Mouse (Mus musculus): ENCODE measurements around the gene Itprid2. TPM values are rescaled to one million over a fixed set of nuclear protein-coding genes. Genes with fewer than 3 reads are reported as not detected.

Itprid2 gene
- total RNA-seq, 2 experiments from 2014 or later, result 32.3 to 39.3 TPM

GRCm38 (mm10) chr2:79646237-79646688 lies 11.1 kb downstream of the Itprid2 start:
- peak; percentile 27 to 34 for DNase-seq (ENCODE audit: low spot score in 2 of 2)
- intact Hi-C loops (cut with DNase I), result loop anchor here (1.0 kb wide), 1 partner anchor 135 kb away; no protein-coding TSS in a partner anchor

GRCm38 (mm10) chr2:79647094-79647493 lies 11.9 kb downstream of the Itprid2 start:
- intact Hi-C loops (cut with DNase I), result no loop called here

GRCm38 (mm10) chr2:79647728-79648127 lies 12.6 kb downstream of the Itprid2 start:
- DNase-seq (ENCODE audit: low spot score in 2 of 2), result no peak
- intact Hi-C loops (cut with DNase I), result no loop called here

More at GRCm38 (mm10) chr2:79647094-79647493, 11.9 kb downstream of the Itprid2 start:
- no peak for DNase-seq (ENCODE audit: low spot score in 2 of 2)

GRCm38 (mm10) chr2:79651185-79651584 lies 16.0 kb downstream of the Itprid2 start:
- intact Hi-C loops (cut with DNase I), result no loop called here
- DNase-seq (ENCODE audit: low spot score in 2 of 2), result no peak

- intact Hi-C loops (cut with DNase I), result no loop called here
- no peak for DNase-seq (ENCODE audit: low spot score in 2 of 2)
These were observed 16.5 kb downstream of the Itprid2 start for GRCm38 (mm10) chr2:79651701-79652100.

GRCm38 (mm10) chr2:79652502-79652901 lies 17.4 kb downstream of the Itprid2 start:
- no peak for DNase-seq (ENCODE audit: low spot score in 2 of 2)
- intact Hi-C loops (cut with DNase I), result no loop called here

DNA sequence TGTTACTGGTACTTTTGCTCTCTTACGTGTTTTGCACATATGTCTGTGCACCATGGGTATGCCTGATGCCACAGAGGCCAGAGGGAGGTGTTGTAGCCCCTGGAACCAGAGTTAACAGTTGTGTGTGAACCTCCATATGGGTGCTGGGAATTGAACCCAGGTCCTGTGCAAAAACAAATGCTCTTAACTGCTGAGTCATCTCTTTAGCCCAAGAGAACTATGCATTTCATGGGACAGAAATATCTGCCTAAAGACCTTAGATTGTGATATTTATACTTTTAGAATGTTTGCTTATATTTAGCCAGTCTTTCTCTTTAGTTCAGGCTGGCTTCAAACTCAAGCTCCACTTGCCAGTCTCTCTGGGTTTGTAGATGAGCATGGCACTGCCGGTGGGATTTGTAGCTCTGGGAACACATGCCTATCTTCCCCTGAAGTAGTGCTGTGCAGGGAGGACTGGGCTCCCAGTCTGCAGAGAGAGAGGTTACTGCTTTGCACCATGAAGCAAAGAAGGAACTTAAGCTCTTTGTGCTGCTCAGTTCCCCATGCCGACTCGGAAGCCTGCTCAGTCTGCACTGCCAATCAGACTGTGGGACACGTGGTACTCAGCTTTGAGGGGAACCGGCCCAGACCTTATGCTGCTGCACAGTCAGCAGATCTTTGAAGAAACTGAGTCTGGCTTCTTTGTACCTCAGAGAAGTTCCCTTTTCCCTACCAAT lies 18.1 kb downstream of the Itprid2 start:
- intact Hi-C loops (cut with DNase I), result no loop called here
- DNase-seq (ENCODE audit: low spot score in 2 of 2), result no peak

GRCm38 (mm10) chr2:79653809-79654164 lies 18.6 kb downstream of the Itprid2 start:
- intact Hi-C loops (cut with DNase I), result no loop called here
- DNase-seq (ENCODE audit: low spot score in 2 of 2), result no peak

DNA sequence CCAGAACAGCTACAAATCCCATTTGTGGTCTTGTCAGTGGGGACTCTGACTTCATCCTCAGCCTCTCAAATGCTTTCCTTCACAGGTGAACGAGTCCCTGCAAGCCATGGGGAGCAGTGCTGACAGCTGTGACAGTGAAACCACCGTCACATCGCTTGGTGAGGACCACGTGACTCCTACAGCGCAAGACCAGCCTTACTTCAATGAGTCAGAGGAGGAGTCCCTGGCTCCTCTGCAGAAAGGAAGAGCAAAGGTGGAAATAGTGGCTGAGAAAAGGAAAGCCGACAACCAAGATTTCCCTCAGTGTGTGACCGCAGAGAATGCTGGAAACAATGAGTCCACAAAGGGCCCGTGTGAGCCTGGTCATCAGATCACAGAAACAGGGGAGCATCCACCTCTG lies 21.9 kb downstream of the Itprid2 start:
- no peak for DNase-seq (ENCODE audit: low spot score in 2 of 2)
- intact Hi-C loops (cut with DNase I), result no loop called here

GRCm38 (mm10) chr2:79660417-79661185 lies 25.4 kb downstream of the Itprid2 start:
- no peak for DNase-seq (ENCODE audit: low spot score in 2 of 2)
- intact Hi-C loops (cut with DNase I), result no loop called here

DNA sequence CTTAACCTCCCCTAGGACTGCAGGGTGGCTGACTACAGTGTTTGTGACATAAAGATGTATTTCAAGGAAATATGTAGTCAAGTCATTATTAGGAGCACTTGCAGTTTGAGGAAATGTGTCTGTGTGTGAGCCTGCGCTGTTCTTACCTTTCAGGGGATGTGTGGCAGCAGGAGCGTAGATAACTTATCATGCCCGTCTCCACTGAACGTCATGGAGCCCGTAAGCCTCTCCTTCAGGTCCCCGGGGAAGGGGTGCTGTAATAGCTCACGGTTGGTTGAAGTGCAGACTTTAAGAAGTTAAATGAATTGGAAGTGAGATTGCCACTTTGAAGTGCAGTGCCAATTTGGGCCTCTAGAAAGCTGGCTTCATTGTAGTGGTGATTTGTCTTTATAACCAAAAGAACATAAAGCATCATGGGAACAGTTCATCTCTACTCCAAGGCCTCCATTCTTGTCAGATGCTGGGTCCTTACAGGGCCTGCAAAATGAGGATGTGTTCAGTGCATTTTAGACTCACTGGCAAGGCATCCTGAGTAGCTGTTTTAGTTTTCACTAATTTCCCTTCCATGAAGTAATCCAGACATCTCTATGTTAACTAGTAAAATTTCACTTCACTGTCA lies 26.4 kb downstream of the Itprid2 start:
- intact Hi-C loops (cut with DNase I), result no loop called here
- peak in 1 of 2 experiments; percentile 1 for DNase-seq (ENCODE audit: low spot score in 2 of 2)

DNA sequence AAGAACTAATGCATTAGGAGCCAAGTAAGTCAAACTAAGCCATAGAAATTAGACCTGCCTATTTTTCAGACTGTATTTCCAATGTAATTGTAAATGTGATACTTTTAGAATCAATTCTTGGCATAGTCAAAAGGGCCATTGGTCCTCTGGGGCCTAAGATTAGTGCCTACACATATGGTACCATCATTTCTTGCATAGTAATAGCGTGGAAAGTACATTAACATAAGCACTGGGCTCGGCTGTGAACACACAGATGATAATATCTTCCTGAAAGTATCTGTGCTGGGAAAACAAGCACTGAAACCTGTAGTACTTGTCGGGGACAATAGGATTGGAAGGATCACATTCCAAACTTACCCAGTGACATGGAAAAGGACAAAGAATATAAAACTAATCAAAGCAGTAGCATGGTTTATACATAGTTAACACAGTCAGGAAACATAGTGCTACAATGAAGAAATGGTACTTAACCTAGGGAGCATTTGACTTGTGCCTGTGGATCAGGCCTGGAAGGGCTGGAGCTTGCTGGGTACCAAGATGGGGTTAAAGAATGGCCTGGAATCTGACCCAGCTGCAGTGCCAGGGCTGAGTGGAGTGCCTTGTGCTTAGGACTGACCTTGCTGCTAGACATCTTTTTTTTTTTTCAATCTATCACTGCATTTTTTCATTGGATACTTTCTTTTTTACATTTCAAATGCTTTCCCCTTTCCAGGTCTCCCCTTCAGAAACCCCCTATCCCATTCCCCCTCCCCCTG lies 29.6 kb downstream of the Itprid2 start:
- intact Hi-C loops (cut with DNase I), result no loop called here
- DNase-seq (ENCODE audit: low spot score in 2 of 2), result no peak

DNA sequence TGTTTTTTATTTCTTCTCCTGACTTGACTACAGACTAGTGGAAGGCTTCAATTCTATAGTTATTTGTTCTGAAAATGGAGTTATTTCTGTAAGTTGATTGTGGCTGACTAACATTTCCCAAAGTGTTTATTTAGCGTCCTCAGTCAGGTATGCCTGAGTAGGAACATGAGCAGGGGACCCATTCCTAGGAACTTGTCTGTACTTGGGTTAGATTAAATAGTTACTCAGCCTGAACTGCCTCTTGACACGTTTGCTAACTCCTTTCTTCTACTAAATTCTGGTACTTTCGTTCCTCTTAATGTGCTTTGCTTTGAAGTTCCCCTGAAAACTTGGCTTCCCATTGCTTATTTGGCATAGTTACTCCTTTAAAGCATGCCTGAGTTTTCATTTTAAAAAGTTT lies 30.3 kb downstream of the Itprid2 start:
- DNase-seq (ENCODE audit: low spot score in 2 of 2), result no peak
- intact Hi-C loops (cut with DNase I), result no loop called here

DNA sequence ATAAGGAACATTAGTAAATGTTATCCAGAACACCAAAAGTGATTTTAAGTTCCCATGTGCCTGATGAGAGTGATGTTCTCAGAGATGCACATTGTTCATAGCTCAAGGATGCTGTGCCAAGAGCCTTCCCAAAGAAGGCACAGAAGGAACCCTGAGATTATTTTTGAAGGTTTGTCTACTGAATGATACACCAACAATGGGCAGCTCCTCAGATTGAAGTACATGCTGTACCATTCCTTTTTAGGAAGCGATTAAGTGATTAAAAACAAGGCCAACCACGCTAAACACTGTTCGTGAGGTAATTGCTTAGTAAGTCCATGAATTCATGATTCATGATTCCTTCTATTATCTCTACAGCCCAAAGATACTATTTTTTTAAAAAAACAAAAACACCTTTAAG lies 40.1 kb downstream of the Itprid2 start:
- intact Hi-C loops (cut with DNase I), result no loop called here
- DNase-seq (ENCODE audit: low spot score in 2 of 2), result no peak

DNA sequence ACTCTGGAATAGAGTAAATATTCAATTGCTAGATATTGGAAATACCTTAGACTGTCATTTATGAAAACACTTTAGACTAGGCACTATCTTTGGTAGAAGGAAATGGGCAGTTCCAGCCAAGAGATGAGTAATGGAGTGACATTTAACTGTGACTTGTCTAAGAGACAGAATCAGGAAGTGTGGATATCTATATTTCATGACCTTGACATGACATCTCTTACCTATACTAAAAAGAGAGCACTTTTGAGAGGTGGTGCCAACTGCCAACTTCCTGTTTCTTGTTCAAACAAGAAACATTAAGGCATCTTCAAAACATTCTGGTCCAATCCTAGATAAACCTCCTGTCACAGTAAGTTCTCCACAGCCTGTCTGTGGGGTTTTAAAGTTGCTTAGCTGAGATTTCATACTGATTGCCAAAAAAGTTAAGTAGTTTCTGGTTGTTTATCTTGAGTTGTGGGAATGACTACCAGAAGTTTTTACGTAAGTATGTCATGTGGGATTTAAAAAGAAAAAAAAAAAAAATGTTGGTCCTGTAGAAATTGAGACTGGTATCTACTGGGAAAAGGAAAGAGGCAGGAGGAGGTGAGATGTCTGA lies 42.6 kb downstream of the Itprid2 start:
- DNase-seq (ENCODE audit: low spot score in 2 of 2), result no peak
- intact Hi-C loops (cut with DNase I), result no loop called here

DNA sequence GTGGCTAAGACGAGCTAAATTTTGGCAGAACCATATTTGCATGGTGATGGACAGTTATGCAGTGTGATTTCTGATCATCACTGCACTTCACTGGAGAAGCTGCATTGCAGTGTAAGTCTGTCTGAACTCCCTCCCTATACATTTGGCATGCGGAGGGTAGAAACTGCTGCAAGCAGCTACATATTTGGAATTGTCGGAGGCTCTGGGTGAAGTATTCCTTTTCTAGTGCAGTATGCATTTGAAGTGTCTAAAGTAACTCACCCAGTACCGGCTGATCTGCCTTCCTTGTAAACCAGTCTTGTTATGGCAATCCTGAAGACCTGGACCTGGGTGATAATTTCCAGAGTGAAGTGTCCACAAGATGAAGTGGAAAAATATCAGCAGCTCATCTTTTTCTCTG lies 46.5 kb downstream of the Itprid2 start:
- no peak for DNase-seq (ENCODE audit: low spot score in 2 of 2)
- intact Hi-C loops (cut with DNase I), result no loop called here

- DNase-seq (ENCODE audit: low spot score in 2 of 2), result no peak
- intact Hi-C loops (cut with DNase I), result no loop called here
These were observed 48.1 kb downstream of the Itprid2 start for GRCm38 (mm10) chr2:79683258-79683657.

DNA sequence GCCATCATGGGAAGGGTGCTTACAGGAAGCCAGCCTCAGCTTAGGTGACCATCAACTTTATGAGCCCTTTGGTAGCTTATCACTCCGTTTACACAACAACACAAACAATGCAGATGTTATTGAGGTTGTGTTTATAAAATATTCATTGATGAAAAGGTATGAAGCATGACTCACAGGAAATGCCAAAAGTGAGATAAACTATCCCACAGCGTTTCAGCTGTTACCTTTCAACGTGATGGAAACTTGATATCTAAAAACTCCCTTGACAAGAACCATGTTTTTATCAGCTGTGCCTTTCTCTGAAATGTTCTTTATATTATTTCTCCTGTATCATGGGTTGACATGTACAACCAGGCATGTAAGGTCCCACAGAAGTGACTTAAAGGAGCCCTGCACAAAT lies 55.7 kb downstream of the Itprid2 start:
- intact Hi-C loops (cut with DNase I), result no loop called here
- DNase-seq (ENCODE audit: low spot score in 2 of 2), result no peak

GRCm38 (mm10) chr2:79695190-79695589 lies 60.0 kb downstream of the Itprid2 start:
- intact Hi-C loops (cut with DNase I), result no loop called here
- DNase-seq (ENCODE audit: low spot score in 2 of 2), result no peak

GRCm38 (mm10) chr2:79695939-79696338 lies 60.8 kb downstream of the Itprid2 start:
- DNase-seq (ENCODE audit: low spot score in 2 of 2), result no peak
- intact Hi-C loops (cut with DNase I), result no loop called here

All from left cerebral cortex, postnatal 36 days (tissue).